Mouse (Mus musculus): Measurements from ENCODE around the gene Cped1.

DNA sequence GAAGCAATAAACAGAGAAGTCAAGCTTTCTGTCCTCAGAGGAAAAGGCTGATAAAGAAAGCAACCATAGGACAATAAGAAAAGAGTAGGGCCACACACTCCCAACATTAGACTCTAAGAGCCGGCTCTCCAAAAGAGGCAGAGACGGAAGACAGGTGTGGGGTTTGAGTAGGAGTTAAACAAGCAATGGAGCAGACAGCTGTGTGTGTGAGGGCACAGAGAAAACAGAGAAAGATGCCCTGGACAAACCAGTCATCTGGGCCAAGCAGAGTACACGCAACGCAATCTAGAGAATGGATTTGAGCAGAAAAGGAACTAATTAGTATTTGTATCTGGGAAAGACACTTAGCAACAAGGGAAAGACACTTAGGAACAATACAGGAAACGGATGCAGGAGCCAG lies 227.5 kb downstream of the Cped1 start:
- TF ChIP-seq CTCF (IDR thresholded peaks at IDR 0.05 in 2 of 3, conservative IDR thresholded peaks at IDR 0.05 in 1 of 3; ENCODE audit: control insufficient read depth in 1 of 3, insufficient read depth in 1 of 3, low read depth in 2 of 3, low read length in 3 of 3, poor library complexity in 1 of 3, severe bottlenecking in 1 of 3) (no peak), POLR2A (IDR thresholded peaks at IDR 0.05; ENCODE audit: control insufficient read depth in 1 of 2, insufficient read depth in 1 of 2, low read depth in 1 of 2, low read length in 2 of 2, poor library complexity in 1 of 2) (no peak), CHD1 (IDR thresholded peaks at IDR 0.05; ENCODE audit: low read depth, low read length) (no peak), ELF1 (IDR thresholded peaks at IDR 0.05; ENCODE audit: low read depth, low read length) (no peak), ZNF384 (IDR thresholded peaks at IDR 0.05; ENCODE audit: low read depth, low read length) (no peak), EP300 (IDR thresholded peaks at IDR 0.05; ENCODE audit: low read depth in 1 of 2, low read length in 2 of 2) (no peak), HCFC1 (IDR thresholded peaks at IDR 0.05; ENCODE audit: low read depth, low read length) (no peak)
